Comparison of ENCODE assay signal across 10 mouse cellular contexts in genomic region chr11:42418996-42419782, GRCm38 (mm10). TPM values are rescaled to one million over a fixed set of nuclear protein-coding genes. Genes with fewer than 3 reads are reported as not detected.
DNase-seq lines count a peak whose midpoint lies in the region; ATAC-seq and TF ChIP-seq lines count a peak whose summit lies in the region.
"Had no signal": no experiment of that assay in that cellular context is flagged by ENCODE, and none has a peak within 500 bp of the region (broad histone marks: within the 10 kb centered on the region; RNA-seq: fewer than 3 reads in every experiment).

Gene Gabrb2 (plus strand): TSS chr11:42419757.

- 25% methylated on average over 19 of the region's 20 CpGs for WGBS in heart, embryonic 10.5 days
- WGBS in embryonic facial prominence, embryonic 14.5 days, result 28% methylated on average over 17 of the region's 20 CpGs
- 24% methylated on average over 18 of the region's 20 CpGs for WGBS in neural tube, embryonic 14.5 days

- no peak within 1 kb of the TSS for H3K9ac ChIP-seq in ES-Bruce4 (ENCODE audit: low read depth, poor library complexity, severe bottlenecking)
- H3K9ac ChIP-seq in embryonic facial prominence, embryonic 14.5 days (ENCODE audit: low read depth, low read length), result peak within 1 kb of the TSS; percentile 62
- H3K9ac ChIP-seq in neural tube, embryonic 14.5 days (replicated peaks; ENCODE audit: low read depth, low read length), result peak within 1 kb of the TSS; percentile 63

- no peaks in the 10 kb centered on the region for H3K9me3 ChIP-seq in heart, embryonic 10.5 days
- no peaks in the 10 kb centered on the region for H3K9me3 ChIP-seq in ES-Bruce4 (replicated peaks; ENCODE audit: control insufficient read depth, insufficient read depth, low read length, poor library complexity, severe bottlenecking)
- no peaks in the 10 kb centered on the region for H3K9me3 ChIP-seq in embryonic facial prominence, embryonic 14.5 days (ENCODE audit: control insufficient read depth, low read length)
- no peaks in the 10 kb centered on the region for H3K9me3 ChIP-seq in neural tube, embryonic 14.5 days (ENCODE audit: control insufficient read depth, low read length)

- no peak for TF ChIP-seq EP300 in ES-Bruce4 (IDR thresholded peaks at IDR 0.05; ENCODE audit: insufficient read depth, low read depth, low read length)

- H3K27ac ChIP-seq in heart, embryonic 10.5 days, result peak within 1 kb of the TSS; percentile 68
- no peak within 1 kb of the TSS for H3K27ac ChIP-seq in ES-Bruce4 (ENCODE audit: insufficient read depth, low read length)
- no peak within 1 kb of the TSS for H3K27ac ChIP-seq in embryonic facial prominence, embryonic 14.5 days (replicated peaks; ENCODE audit: low read depth, low read length)
- H3K27ac ChIP-seq in neural tube, embryonic 14.5 days (ENCODE audit: low read depth, low read length), result peak within 1 kb of the TSS; percentile 82

- peaks cover 18% of the 10 kb centered on the region; the same call in 1 of the 2 replicates for H3K27me3 ChIP-seq in heart, embryonic 10.5 days (ENCODE audit: insufficient read depth, poor library complexity, severe bottlenecking)
- peaks cover 6% of the 10 kb centered on the region; the same call in 1 of the 2 replicates for H3K27me3 ChIP-seq in ES-Bruce4 (ENCODE audit: control insufficient read depth, insufficient read depth, low read length, poor library complexity, severe bottlenecking)
- H3K27me3 ChIP-seq in embryonic facial prominence, embryonic 14.5 days (replicated peaks; ENCODE audit: control insufficient read depth, insufficient read depth, low read length), result peaks cover 6% of the 10 kb centered on the region
- no peaks in the 10 kb centered on the region for H3K27me3 ChIP-seq in neural tube, embryonic 14.5 days (ENCODE audit: control insufficient read depth, insufficient read depth, low read length)
- H3K27me3 ChIP-seq: CH12.LX had no signal

- H3K4me2 ChIP-seq in embryonic facial prominence, embryonic 14.5 days (ENCODE audit: low read depth, low read length), result peak within 1 kb of the TSS; percentile 82
- H3K4me2 ChIP-seq in neural tube, embryonic 14.5 days (ENCODE audit: low read depth, low read length), result peak within 1 kb of the TSS; percentile 76

- peak within 1 kb of the TSS; percentile 65 for H3K4me3 ChIP-seq in heart, embryonic 10.5 days
- H3K4me3 ChIP-seq in ES-Bruce4 (ENCODE audit: low read depth, low read length), result peak within 1 kb of the TSS; percentile 60
- H3K4me3 ChIP-seq in embryonic facial prominence, embryonic 14.5 days (ENCODE audit: low read depth, low read length), result peak within 1 kb of the TSS; percentile 45
- H3K4me3 ChIP-seq in neural tube, embryonic 14.5 days (ENCODE audit: low read depth, low read length), result peak within 1 kb of the TSS; percentile 53

- intact Hi-C loops in left cerebral cortex, postnatal 14 days (cut with DNase I), result no loop called here

- TF ChIP-seq CTCF in ES-Bruce4 (IDR thresholded peaks at IDR 0.05; ENCODE audit: low read depth, low read length), result no peak

- peaks cover 15% of the 10 kb centered on the region; the same call in 1 of the 2 replicates for H3K4me1 ChIP-seq in heart, embryonic 10.5 days
- H3K4me1 ChIP-seq in ES-Bruce4 (ENCODE audit: control insufficient read depth, insufficient read depth, low read length), result no peaks in the 10 kb centered on the region
- no peaks in the 10 kb centered on the region for H3K4me1 ChIP-seq in embryonic facial prominence, embryonic 14.5 days (ENCODE audit: control insufficient read depth, insufficient read depth, low read length)
- no peaks in the 10 kb centered on the region; the same call in 1 of the 2 replicates for H3K4me1 ChIP-seq in neural tube, embryonic 14.5 days (ENCODE audit: control insufficient read depth, insufficient read depth, low read length)

- no peak for TF ChIP-seq POLR2A in ES-Bruce4 (IDR thresholded peaks at IDR 0.05; ENCODE audit: insufficient read depth, low read length)

- H3K36me3 ChIP-seq in heart, embryonic 10.5 days, result no peaks in the 10 kb centered on the region
- no peaks in the 10 kb centered on the region for H3K36me3 ChIP-seq in ES-Bruce4 (ENCODE audit: control insufficient read depth, insufficient read depth, low read length, poor library complexity, severe bottlenecking)
- H3K36me3 ChIP-seq in embryonic facial prominence, embryonic 14.5 days (ENCODE audit: control insufficient read depth, insufficient read depth, low read length), result no peaks in the 10 kb centered on the region
- H3K36me3 ChIP-seq in neural tube, embryonic 14.5 days (ENCODE audit: control insufficient read depth, insufficient read depth, low read length), result no peaks in the 10 kb centered on the region

- no peak for DNase-seq in heart, embryonic 10.5 days (ENCODE audit: low spot score)
- no peak for DNase-seq in heart, adult 9 months (ENCODE audit: low spot score in 2 of 2)
- DNase-seq in embryonic facial prominence, embryonic 14.5 days (ENCODE audit: low spot score), result no peak
- DNase-seq in left cerebral cortex, postnatal 14 days (ENCODE audit: low spot score in 2 of 2), result peak in 1 of 2 experiments; percentile 21
- DNase-seq in ovary, postnatal 14 days (ENCODE audit: low spot score), result no peak
- no peak for DNase-seq in B cell, adult 2 months

- ATAC-seq in embryonic facial prominence, embryonic 14.5 days (ENCODE audit: low read depth), result no peak
- ATAC-seq in neural tube, embryonic 14.5 days (ENCODE audit: low read depth), result peak; percentile 41

RNA-seq across cellular contexts. Expression of gene Gabrb2, which starts in this region (rescaled TPM):
- 0.45 and 2.4 TPM in 2 replicates for polyA plus RNA-seq in heart, embryonic 10.5 days (2016; fragmentation: Nextera tagmentation; extraction: Ambion mirVana)
- not detected in 2 replicates for polyA plus RNA-seq in ES-Bruce4 (2011; ENCODE audit: insufficient read depth, insufficient read length, low read depth, missing spikeins)
- 1.6 TPM in 2 replicates for polyA plus RNA-seq in embryonic facial prominence, embryonic 14.5 days (2014; fragmentation: Nextera tagmentation; extraction: Ambion mirVana)
- 100 to 1,000 TPM; 178 to 196 TPM for total RNA-seq in left cerebral cortex, postnatal 14 days (2021)
- polyA plus RNA-seq in neural tube, embryonic 14.5 days (2014; fragmentation: Nextera tagmentation; extraction: Ambion mirVana), result 14.6 and 19.2 TPM in 2 replicates
- total RNA-seq: CH12.LX; hematopoietic stem cell, adult 5-6 weeks had no signal

Comparison
In these comparisons a context has a peak if more than half of its experiments do, and no peak if none do; other contexts are left out.
1. H3K27ac ChIP-seq: peak in heart, embryonic 10.5 days (single experiment) and neural tube, embryonic 14.5 days (single experiment); none in ES-Bruce4 (single experiment) and embryonic facial prominence, embryonic 14.5 days (single experiment).
2. Peak in every context shown above with its lines, with median percentiles within 50 percentile points of each other: H3K4me3 ChIP-seq.